Mouse (Mus musculus) intestine, embryonic 16.5 days (tissue): Measurements from ENCODE around the gene Tmem233. TPM values are rescaled to one million over a fixed set of nuclear protein-coding genes. Genes with fewer than 3 reads are reported as not detected.

Source experiments
- ATAC-seq: fragments of 200-750 bp; cut with Nextera tagmentation; 2 replicates; pipeline ENCODE4 v1.8.0; 2017; ENCODE audit warnings: moderate TSS enrichment, moderate library complexity
- H3K27ac ChIP-seq: fragments of 300-500 bp; sonication (generic); 2 replicates; pipeline ENCODE4 v1.5.1; 2014; ENCODE audit warnings: mild to moderate bottlenecking, low read length
- H3K27me3 ChIP-seq: fragments of 300-500 bp; sonication (generic); replicated peaks from 2 replicates; pipeline ENCODE4 v1.6.1; 2014; ENCODE audit warnings: low read length, control low read depth, mixed read lengths; ENCODE audit not compliant: control insufficient read depth, insufficient read depth
- H3K36me3 ChIP-seq: fragments of 300-500 bp; sonication (generic); 2 replicates; pipeline ENCODE4 v1.6.1; 2014; ENCODE audit warnings: low read length, control low read depth; ENCODE audit not compliant: control insufficient read depth, insufficient read depth
- H3K4me1 ChIP-seq: fragments of 300-500 bp; sonication (generic); 2 replicates; pipeline ENCODE4 v1.6.1; 2014; ENCODE audit warnings: low read length, control low read depth, mixed read lengths; ENCODE audit not compliant: control insufficient read depth, insufficient read depth
- H3K4me2 ChIP-seq: fragments of 300-500 bp; sonication (generic); 2 replicates; pipeline ENCODE4 v1.6.1; 2014; ENCODE audit warnings: low read depth, low read length, control low read depth
- H3K4me3 ChIP-seq: fragments of 300-500 bp; sonication (generic); 2 replicates; pipeline ENCODE4 v1.5.1; 2014; ENCODE audit warnings: mild to moderate bottlenecking, low read length
- H3K9ac ChIP-seq: fragments of 300-500 bp; sonication (generic); 2 replicates; pipeline ENCODE4 v1.6.1; 2014; ENCODE audit warnings: low read depth, low read length
- H3K9me3 ChIP-seq: fragments of 300-500 bp; sonication (generic); 2 replicates; pipeline ENCODE4 v1.6.1; 2016; ENCODE audit warnings: low read length, control low read depth; ENCODE audit not compliant: control insufficient read depth
- WGBS: fragments of 180-500 bp; shearing (Covaris S2); extraction: QIAGEN DNeasy Blood & Tissue Kit; methylation state at CpG from one replicate; pipeline ENCODE4 v1.1.7; 2014; 5-methylcytosine and 5-hydroxymethylcytosine counted together
- polyA plus RNA-seq: library from polyadenylated mRNA; unstranded; fragments of >200 nt; fragmentation: Nextera tagmentation; extraction: Ambion mirVana; gene quantifications from 2 replicates; pipeline ENCODE4 v1.2.1, GENCODE M21; 2015

Tmem233 gene
- polyA plus RNA-seq, result not detected in 2 replicates

- Histone ChIP-seq H3K36me3 (no peaks in the 10 kb centered on the region), H3K9ac (no peak within 1 kb of the TSS), H3K4me2 (no peak within 1 kb of the TSS), H3K4me3 (no peak within 1 kb of the TSS), H3K9me3 (no peaks in the 10 kb centered on the region), H3K27ac (no peak within 1 kb of the TSS), H3K27me3 (peaks cover 14% of the 10 kb centered on the region; the same call in 1 of the 2 replicates), H3K4me1 (no peaks in the 10 kb centered on the region)
- no peak for ATAC-seq
- 10% methylated on average over 17 of the region's 17 CpGs for WGBS
These were observed at the start of gene Tmem233 for GRCm38 (mm10) chr5:116083081-116083480. TSS of gene Tmem233 (minus strand) at chr5:116083244.

- Histone ChIP-seq H3K9me3 (no peaks in the 10 kb centered on the region), H3K4me3 (no peak overlapping the region), H3K36me3 (no peaks in the 10 kb centered on the region), H3K27ac (no peak overlapping the region), H3K27me3 (no peaks in the 10 kb centered on the region), H3K4me2 (no peak overlapping the region), H3K9ac (no peak overlapping the region), H3K4me1 (no peaks in the 10 kb centered on the region)
- ATAC-seq, result peak; percentile 71
- WGBS, result 9% methylated on average over 11 of the region's 11 CpGs
These were observed 40.3 kb upstream of the Tmem233 start for GRCm38 (mm10) chr5:116123344-116123743.

- Histone ChIP-seq H3K36me3 (no peaks in the 10 kb centered on the region), H3K27me3 (no peaks in the 10 kb centered on the region), H3K4me3 (no peak overlapping the region), H3K27ac (no peak overlapping the region), H3K4me2 (no peak overlapping the region), H3K9ac (no peak overlapping the region), H3K9me3 (no peaks in the 10 kb centered on the region), H3K4me1 (no peaks in the 10 kb centered on the region)
- WGBS, result 40% methylated on average over 9 of the region's 9 CpGs
- ATAC-seq, result no peak
These were observed 33.5 kb upstream of the Tmem233 start for GRCm38 (mm10) chr5:116116567-116116966.

GRCm38 (mm10) chr5:116116110-116116509 is 33.1 kb upstream of the Tmem233 start:
- no peaks in the 10 kb centered on the region for H3K4me1 ChIP-seq
- ATAC-seq, result no peak
- no peak overlapping the region for H3K4me3 ChIP-seq
- H3K4me2 ChIP-seq, result no peak overlapping the region
- 34% methylated on average over 4 of the region's 4 CpGs for WGBS
- no peaks in the 10 kb centered on the region for H3K27me3 ChIP-seq
- no peak overlapping the region for H3K27ac ChIP-seq
- no peaks in the 10 kb centered on the region for H3K36me3 ChIP-seq
- H3K9me3 ChIP-seq, result no peaks in the 10 kb centered on the region
- H3K9ac ChIP-seq, result no peak overlapping the region

- no peak overlapping the region for H3K27ac ChIP-seq
- ATAC-seq, result no peak
- H3K4me3 ChIP-seq, result no peak overlapping the region
- H3K9ac ChIP-seq, result no peak overlapping the region
- no peaks in the 10 kb centered on the region for H3K36me3 ChIP-seq
- WGBS, result 63% methylated on average over 14 of the region's 14 CpGs
- H3K27me3 ChIP-seq, result no peaks in the 10 kb centered on the region
- no peaks in the 10 kb centered on the region for H3K4me1 ChIP-seq
- H3K9me3 ChIP-seq, result no peaks in the 10 kb centered on the region
- no peak overlapping the region for H3K4me2 ChIP-seq
These were observed 32.2 kb upstream of the Tmem233 start for GRCm38 (mm10) chr5:116115071-116115834.

- H3K27me3 ChIP-seq, result no peaks in the 10 kb centered on the region
- WGBS, result 90% methylated on average over 10 of the region's 10 CpGs
- H3K4me3 ChIP-seq, result no peak overlapping the region
- no peak overlapping the region for H3K27ac ChIP-seq
- H3K4me2 ChIP-seq, result no peak overlapping the region
- no peaks in the 10 kb centered on the region for H3K36me3 ChIP-seq
- ATAC-seq, result no peak
- H3K9me3 ChIP-seq, result no peaks in the 10 kb centered on the region
- H3K9ac ChIP-seq, result no peak overlapping the region
- no peaks in the 10 kb centered on the region for H3K4me1 ChIP-seq
These were observed 25.6 kb upstream of the Tmem233 start for GRCm38 (mm10) chr5:116108651-116109050.

GRCm38 (mm10) chr5:116084231-116084630 is 1.2 kb upstream of the Tmem233 start:
- Histone ChIP-seq H3K4me1 (no peaks in the 10 kb centered on the region), H3K27me3 (peaks cover 14% of the 10 kb centered on the region; the same call in 1 of the 2 replicates), H3K4me2 (no peak overlapping the region), H3K4me3 (no peak overlapping the region), H3K27ac (no peak overlapping the region), H3K36me3 (no peaks in the 10 kb centered on the region), H3K9ac (no peak overlapping the region), H3K9me3 (no peaks in the 10 kb centered on the region)
- ATAC-seq, result no peak
- WGBS, result 88% methylated on average over 6 of the region's 6 CpGs

GRCm38 (mm10) chr5:116082241-116082900 is 673 bp downstream of the Tmem233 start:
- Histone ChIP-seq H3K9me3 (no peaks in the 10 kb centered on the region), H3K27ac (no peak overlapping the region), H3K9ac (no peak overlapping the region), H3K4me2 (no peak overlapping the region), H3K4me1 (no peaks in the 10 kb centered on the region), H3K36me3 (no peaks in the 10 kb centered on the region), H3K27me3 (peaks cover 14% of the 10 kb centered on the region; the same call in 1 of the 2 replicates), H3K4me3 (no peak overlapping the region)
- 29% methylated on average over 17 of the region's 17 CpGs for WGBS
- no peak for ATAC-seq

- H3K9ac ChIP-seq, result no peak overlapping the region
- peaks cover 14% of the 10 kb centered on the region; the same call in 1 of the 2 replicates for H3K27me3 ChIP-seq
- WGBS, result 72% methylated on average over 7 of the region's 7 CpGs
- H3K36me3 ChIP-seq, result no peaks in the 10 kb centered on the region
- H3K4me2 ChIP-seq, result no peak overlapping the region
- no peak overlapping the region for H3K27ac ChIP-seq
- H3K4me3 ChIP-seq, result no peak overlapping the region
- ATAC-seq, result no peak
- no peaks in the 10 kb centered on the region for H3K4me1 ChIP-seq
- H3K9me3 ChIP-seq, result no peaks in the 10 kb centered on the region
These were observed 1.4 kb downstream of the Tmem233 start for GRCm38 (mm10) chr5:116081616-116082015.
